Mouse (Mus musculus) large intestine, adult 2 months (tissue): ENCODE data around the gene Selplg. TPM values are rescaled to one million over a fixed set of nuclear protein-coding genes. Genes with fewer than 3 reads are reported as not detected.
"Not testable (repeated sequence)": the region's sequence is repeated elsewhere in the genome, so short reads cannot be mapped to it uniquely, and the experiment has no call there.

Experiments
- DNase-seq: peaks from one replicate; pipeline ENCODE4 v3.0.0-alpha.2; 2012; ENCODE audit warnings: low read depth, low spot score
- WGBS: fragments of 180-500 bp; shearing (Covaris S2); methylation state at CpG from one replicate; pipeline ENCODE4 v1.1.7; 2018; 5-methylcytosine and 5-hydroxymethylcytosine counted together
- polyA plus RNA-seq: library from polyadenylated mRNA; depleted of rRNA; stranded (reverse); fragments of >200 nt; gene quantifications from 2 replicates; pipeline ENCODE4 v1.2.3, GENCODE M21; 2012

Gene Selplg
- polyA plus RNA-seq, 1 experiment: 32.2 TPM

- no peak for DNase-seq
- WGBS: 62% methylated on average over 7 of the region's 7 CpGs
These were observed 2.7 kb downstream of the Selplg start for GRCm38 (mm10) chr5:113829566-113830291.

- DNase-seq: no peak
- WGBS: 43% methylated on average over 7 of the region's 7 CpGs
These were observed 4.0 kb downstream of the Selplg start for GRCm38 (mm10) chr5:113828481-113828880.

- no peak for DNase-seq
- 26% methylated on average over 4 of the region's 4 CpGs for WGBS
These were observed 4.4 kb downstream of the Selplg start for GRCm38 (mm10) chr5:113827991-113828411.

- 64% methylated on average over 4 of the region's 4 CpGs for WGBS
These were observed 5.8 kb downstream of the Selplg start for GRCm38 (mm10) chr5:113826619-113827018.

GRCm38 (mm10) chr5:113825558-113825957 lies 6.9 kb downstream of the Selplg start:
- DNase-seq: no peak
- 59% methylated on average over 7 of the region's 7 CpGs for WGBS

More at GRCm38 (mm10) chr5:113826619-113827018, 5.8 kb downstream of the Selplg start:
- DNase-seq: no peak

- WGBS: 79% methylated on average over 4 of the region's 4 CpGs
- DNase-seq: no peak
These were observed 8.2 kb downstream of the Selplg start for GRCm38 (mm10) chr5:113824228-113824627.

GRCm38 (mm10) chr5:113818572-113818971 lies 13.9 kb downstream of the Selplg start:
- DNase-seq: no peak
- WGBS: 67% methylated on average over 14 of the region's 14 CpGs

- WGBS: 17% methylated on average over 15 of the region's 15 CpGs
- peak; percentile 25 for DNase-seq
These were observed 16.7 kb downstream of the Selplg start for GRCm38 (mm10) chr5:113815638-113816152.

GRCm38 (mm10) chr5:113815041-113815389 lies 17.4 kb downstream of the Selplg start:
- WGBS: 58% methylated on average over 11 of the region's 11 CpGs
- no peak for DNase-seq

- 38% methylated on average over 27 of the region's 27 CpGs for WGBS
These were observed 18.1 kb downstream of the Selplg start for GRCm38 (mm10) chr5:113814111-113815040.

GRCm38 (mm10) chr5:113813608-113814007 lies 18.8 kb downstream of the Selplg start:
- WGBS: 24% methylated on average over 9 of the region's 9 CpGs
- DNase-seq: no peak

More at GRCm38 (mm10) chr5:113814111-113815040, 18.1 kb downstream of the Selplg start:
- DNase-seq: no peak

- 82% methylated on average over 2 of the region's 2 CpGs for WGBS
These were observed 19.8 kb downstream of the Selplg start for GRCm38 (mm10) chr5:113812638-113813037.

GRCm38 (mm10) chr5:113811824-113812420 lies 20.5 kb downstream of the Selplg start:
- WGBS: 20% methylated on average over 11 of the region's 12 CpGs
- DNase-seq: not testable (repeated sequence)

More at GRCm38 (mm10) chr5:113812638-113813037, 19.8 kb downstream of the Selplg start:
- no peak for DNase-seq

GRCm38 (mm10) chr5:113810111-113810510 lies 22.3 kb downstream of the Selplg start:
- DNase-seq: no peak
- WGBS: 94% methylated on average over 4 of the region's 4 CpGs

- DNase-seq: no peak
These were observed 24.3 kb downstream of the Selplg start for GRCm38 (mm10) chr5:113808177-113808576.

GRCm38 (mm10) chr5:113807712-113808111 lies 24.7 kb downstream of the Selplg start:
- WGBS: 60% methylated on average over 9 of the region's 9 CpGs
- no peak for DNase-seq

More at GRCm38 (mm10) chr5:113808177-113808576, 24.3 kb downstream of the Selplg start:
- WGBS: 72% methylated on average over 2 of the region's 2 CpGs

- WGBS: 15% methylated on average over 10 of the region's 10 CpGs
- DNase-seq: no peak
These were observed 26.0 kb downstream of the Selplg start for GRCm38 (mm10) chr5:113806414-113806813.

- WGBS: 72% methylated on average over 9 of the region's 9 CpGs
- no peak for DNase-seq
These were observed 27.1 kb downstream of the Selplg start for GRCm38 (mm10) chr5:113805301-113805700.

- no peak for DNase-seq
- 35% methylated on average over 7 of the region's 7 CpGs for WGBS
These were observed 28.0 kb downstream of the Selplg start for GRCm38 (mm10) chr5:113804395-113804966.
